Mouse (Mus musculus) embryonic facial prominence, embryonic 13.5 days (tissue): Measurements from ENCODE around the gene Tent2. TPM values are rescaled to one million over a fixed set of nuclear protein-coding genes. Genes with fewer than 3 reads are reported as not detected.
"Not testable (repeated sequence)": the region's sequence is repeated elsewhere in the genome, so short reads cannot be mapped to it uniquely, and the experiment has no call there.

Source experiments
- ATAC-seq: fragments of 200-750 bp; cut with Nextera tagmentation; 2 replicates; pipeline ENCODE4 v1.8.0; 2017; ENCODE audit warnings: low read depth; ENCODE audit not compliant: insufficient number of reproducible peaks, insufficient read depth, low FRiP score, low TSS enrichment
- H3K27ac ChIP-seq: fragments of 300-500 bp; sonication (generic); 2 replicates; pipeline ENCODE4 v1.5.1; 2015; ENCODE audit warnings: moderate library complexity, mild to moderate bottlenecking, inconsistent platforms
- H3K27me3 ChIP-seq: fragments of 300-500 bp; sonication (generic); 2 replicates; pipeline ENCODE4 v1.6.1; 2015; ENCODE audit warnings: mild to moderate bottlenecking, inconsistent platforms
- H3K36me3 ChIP-seq: fragments of 300-500 bp; sonication (generic); 2 replicates; pipeline ENCODE4 v1.6.1; 2015; ENCODE audit warnings: mild to moderate bottlenecking, inconsistent platforms
- H3K4me1 ChIP-seq: fragments of 300-500 bp; sonication (generic); 2 replicates; pipeline ENCODE4 v1.6.1; 2015; ENCODE audit warnings: inconsistent platforms
- H3K4me2 ChIP-seq: fragments of 300-500 bp; sonication (generic); 2 replicates; pipeline ENCODE4 v1.6.1; 2015; ENCODE audit warnings: moderate library complexity, mild to moderate bottlenecking, inconsistent platforms
- H3K4me3 ChIP-seq: fragments of 300-500 bp; sonication (generic); 2 replicates; pipeline ENCODE4 v1.5.1; 2015; ENCODE audit warnings: mild to moderate bottlenecking, inconsistent platforms
- H3K9ac ChIP-seq: fragments of 300-500 bp; sonication (generic); 2 replicates; pipeline ENCODE4 v1.6.1; 2015; ENCODE audit warnings: mild to moderate bottlenecking, inconsistent platforms
- H3K9me3 ChIP-seq: fragments of 300-500 bp; sonication (generic); 2 replicates; pipeline ENCODE4 v1.6.1; 2016; ENCODE audit warnings: inconsistent platforms
- WGBS: fragments of 180-500 bp; shearing (Covaris S2); methylation state at CpG from one replicate; pipeline ENCODE4 v1.1.7; 2015; ENCODE audit warnings: mixed read lengths; 5-methylcytosine and 5-hydroxymethylcytosine counted together
- polyA plus RNA-seq: library from polyadenylated mRNA; unstranded; fragments of >200 nt; fragmentation: Nextera tagmentation; extraction: Ambion mirVana; gene quantifications from 2 replicates; pipeline ENCODE4 v1.2.1, GENCODE M21; 2015

Tent2 gene
- polyA plus RNA-seq, 1 experiment from 2014 or later: 68.8 TPM

DNA sequence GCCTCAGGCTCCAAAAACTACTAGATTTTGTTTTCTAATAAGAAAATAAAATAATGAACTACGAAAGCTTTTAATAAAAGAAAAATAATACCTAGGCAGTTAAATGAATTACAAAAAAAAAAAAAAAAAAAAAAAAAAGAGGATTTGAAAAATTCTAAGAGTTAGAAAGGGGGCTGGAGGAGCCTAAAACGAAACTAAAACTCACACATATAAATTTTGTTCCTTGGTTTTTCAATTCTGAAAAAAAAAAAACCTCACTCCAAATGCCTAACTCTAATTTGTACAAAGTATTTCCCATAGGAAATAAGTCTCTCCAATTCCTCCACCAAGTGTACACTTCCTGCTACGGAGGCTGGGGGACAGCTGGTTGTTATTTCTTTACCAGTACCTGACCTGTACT lies 3.4 kb downstream of the Tent2 start:
- Histone ChIP-seq H3K4me2 (peak overlapping the region; percentile 7; the same call in 1 of the 2 replicates), H3K36me3 (peaks cover 9% of the 10 kb centered on the region; the same call in 1 of the 2 replicates)
- WGBS: 72% methylated on average over 3 of the region's 3 CpGs

DNA sequence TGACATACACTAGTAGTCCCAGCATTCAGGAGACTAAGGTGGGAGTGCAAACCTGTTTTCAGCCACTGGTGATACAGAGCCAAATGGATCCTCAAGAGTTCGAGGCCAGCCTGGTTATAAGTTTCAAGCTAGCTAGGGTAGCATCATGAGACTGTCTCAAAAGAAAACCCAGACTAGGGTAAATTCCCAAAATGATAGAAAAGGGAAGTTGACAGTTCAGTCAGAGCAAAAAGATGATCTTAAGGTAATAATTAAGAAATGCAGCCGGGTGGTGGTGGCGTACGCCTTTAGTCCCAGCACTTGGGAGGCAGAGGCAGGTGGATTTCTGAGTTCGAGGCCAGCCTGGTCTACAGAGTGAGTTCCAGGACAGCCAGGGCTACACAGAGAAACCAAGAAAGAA lies 4.4 kb downstream of the Tent2 start:
- H3K4me1 ChIP-seq: peaks cover 13% of the 10 kb centered on the region
- not testable (repeated sequence) for ATAC-seq, H3K4me3 ChIP-seq, H3K27ac ChIP-seq, H3K27me3 ChIP-seq, H3K9me3 ChIP-seq, H3K9ac ChIP-seq, H3K4me2 ChIP-seq
- H3K36me3 ChIP-seq: peaks cover 17% of the 10 kb centered on the region
- WGBS: 94% methylated on average over 5 of the region's 5 CpGs

More for the DNA sequence above, 3.4 kb downstream of the Tent2 start:
- ATAC-seq: no peak
- Histone ChIP-seq H3K4me1 (peaks cover 13% of the 10 kb centered on the region), H3K4me3 (no peak overlapping the region), H3K9me3 (no peaks in the 10 kb centered on the region), H3K27ac (no peak overlapping the region), H3K27me3 (no peaks in the 10 kb centered on the region), H3K9ac (no peak overlapping the region)

DNA sequence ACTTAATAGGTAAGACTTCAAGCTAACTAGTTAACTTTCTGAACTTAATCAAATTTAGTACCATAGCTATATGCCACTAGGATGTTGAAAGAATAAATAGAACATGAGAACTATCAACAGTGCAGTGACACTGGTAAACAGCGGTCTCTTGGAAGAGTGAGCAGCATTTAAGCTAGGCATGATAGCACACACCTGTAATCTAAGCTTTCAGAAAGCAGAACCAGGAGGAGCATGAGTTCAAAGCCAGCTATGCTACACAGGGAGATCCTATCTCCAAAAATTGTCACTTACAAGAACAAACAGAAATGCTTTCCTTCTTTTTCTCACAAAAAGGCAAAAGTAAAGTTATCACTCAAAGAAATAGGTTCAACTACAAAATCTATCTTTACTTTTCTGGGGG lies 11.8 kb downstream of the Tent2 start:
- 97% methylated on average over 1 of the region's 1 CpGs for WGBS

DNA sequence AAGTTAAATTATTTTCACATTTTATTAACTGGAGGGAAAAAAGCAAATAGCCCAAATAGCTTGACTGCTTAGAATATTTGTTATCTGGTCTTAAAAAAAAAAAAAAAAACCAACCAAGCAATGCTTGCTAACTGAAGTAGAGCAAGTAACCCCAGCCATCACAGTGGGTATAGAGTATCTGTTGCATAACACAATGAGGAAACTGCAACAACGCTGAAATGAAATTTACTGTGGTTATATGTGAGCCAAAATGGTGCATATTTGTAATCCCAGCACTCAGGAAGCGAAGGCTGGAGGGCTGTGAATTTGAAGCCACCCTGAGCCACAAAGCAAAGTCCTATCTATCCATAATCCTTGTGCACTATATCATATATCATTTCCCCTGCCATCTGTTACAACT lies 12.7 kb downstream of the Tent2 start:
- Histone ChIP-seq H3K4me2 (no peak overlapping the region), H3K27ac (no peak overlapping the region), H3K4me1 (no peaks in the 10 kb centered on the region), H3K9ac (no peak overlapping the region), H3K36me3 (peaks cover 36% of the 10 kb centered on the region), H3K27me3 (no peaks in the 10 kb centered on the region), H3K4me3 (no peak overlapping the region), H3K9me3 (no peaks in the 10 kb centered on the region)
- 72% methylated on average over 2 of the region's 2 CpGs for WGBS
- no peak for ATAC-seq

More for the DNA sequence above, 11.8 kb downstream of the Tent2 start:
- no peak for ATAC-seq
- H3K4me3 ChIP-seq: no peak overlapping the region
- H3K4me2 ChIP-seq: no peak overlapping the region
- no peaks in the 10 kb centered on the region for H3K4me1 ChIP-seq
- no peak overlapping the region for H3K9ac ChIP-seq
- no peaks in the 10 kb centered on the region for H3K27me3 ChIP-seq
- H3K27ac ChIP-seq: no peak overlapping the region
- H3K36me3 ChIP-seq: peaks cover 35% of the 10 kb centered on the region
- H3K9me3 ChIP-seq: no peaks in the 10 kb centered on the region

DNA sequence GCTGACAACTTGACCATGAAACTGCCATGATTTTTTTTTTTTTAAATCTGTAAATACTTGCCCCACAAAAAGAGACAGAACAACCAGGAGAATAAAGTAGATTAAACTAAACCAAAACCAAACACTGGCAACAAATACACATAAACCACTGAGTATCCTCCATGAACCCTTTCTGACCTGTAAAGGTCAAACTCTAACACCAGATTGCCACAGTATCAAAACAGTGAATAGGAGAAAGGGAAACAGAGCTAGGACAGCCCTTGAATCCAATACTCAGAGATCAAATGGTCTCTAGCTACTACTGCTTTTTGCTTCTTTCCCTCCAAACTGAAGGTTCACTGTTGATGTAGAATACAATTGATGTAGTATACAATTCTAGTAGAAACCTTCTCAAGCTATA lies 14.6 kb downstream of the Tent2 start:
- Histone ChIP-seq H3K4me3 (no peak overlapping the region), H3K27me3 (no peaks in the 10 kb centered on the region), H3K4me2 (no peak overlapping the region), H3K27ac (no peak overlapping the region), H3K9me3 (no peaks in the 10 kb centered on the region), H3K4me1 (no peaks in the 10 kb centered on the region), H3K9ac (no peak overlapping the region), H3K36me3 (peaks cover 39% of the 10 kb centered on the region)
- ATAC-seq: no peak

DNA sequence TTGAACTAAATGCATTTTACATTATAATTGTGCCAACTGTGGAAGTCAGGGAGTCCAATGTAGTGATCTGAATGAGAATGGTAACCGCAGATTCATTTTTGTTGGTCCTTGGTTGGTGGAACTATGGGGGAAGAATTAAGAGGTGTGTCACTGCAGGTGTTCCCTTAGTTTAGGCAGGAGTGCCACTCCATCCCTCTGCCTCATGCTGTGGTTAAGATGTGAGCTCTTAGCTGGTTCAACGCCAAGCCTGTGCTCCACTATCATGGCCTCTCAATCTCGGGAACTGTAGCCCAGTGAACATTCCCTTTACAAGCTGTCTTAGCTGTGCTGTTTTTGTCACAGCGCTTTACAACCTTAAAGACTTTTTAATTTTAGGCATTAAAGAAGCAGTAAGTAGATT lies 28.9 kb downstream of the Tent2 start:
- 95% methylated on average over 4 of the region's 4 CpGs for WGBS
- peaks cover 46% of the 10 kb centered on the region for H3K36me3 ChIP-seq
- no peaks in the 10 kb centered on the region for H3K9me3 ChIP-seq
- no peak overlapping the region for H3K4me2 ChIP-seq
- no peak overlapping the region for H3K4me3 ChIP-seq
- no peaks in the 10 kb centered on the region for H3K27me3 ChIP-seq
- ATAC-seq: no peak
- H3K4me1 ChIP-seq: no peaks in the 10 kb centered on the region
- no peak overlapping the region for H3K27ac ChIP-seq
- H3K9ac ChIP-seq: no peak overlapping the region

DNA sequence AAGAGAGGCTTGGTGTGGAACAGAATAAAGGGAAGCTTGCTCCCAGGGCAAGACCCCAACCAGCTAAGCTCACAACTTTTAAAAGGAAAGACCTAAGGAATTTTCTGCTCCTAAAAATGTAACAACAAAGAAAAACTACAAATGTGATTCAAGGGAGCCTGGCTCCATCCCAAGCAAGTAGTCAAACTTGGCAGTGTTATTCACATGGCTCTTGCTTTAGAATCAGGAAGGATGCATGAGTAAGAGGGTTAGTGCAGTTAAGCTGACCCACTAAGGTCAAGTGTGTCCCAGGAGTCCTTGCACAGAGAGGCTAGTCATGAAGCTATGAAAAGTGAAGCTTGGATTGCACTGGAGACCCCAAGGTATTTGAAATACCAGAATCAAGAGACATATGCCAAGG lies 29.7 kb downstream of the Tent2 start:
- no peak for ATAC-seq
- Histone ChIP-seq H3K27me3 (no peaks in the 10 kb centered on the region), H3K9me3 (no peaks in the 10 kb centered on the region), H3K9ac (no peak overlapping the region), H3K27ac (no peak overlapping the region), H3K36me3 (peaks cover 42% of the 10 kb centered on the region), H3K4me1 (no peaks in the 10 kb centered on the region), H3K4me3 (no peak overlapping the region), H3K4me2 (no peak overlapping the region)

DNA sequence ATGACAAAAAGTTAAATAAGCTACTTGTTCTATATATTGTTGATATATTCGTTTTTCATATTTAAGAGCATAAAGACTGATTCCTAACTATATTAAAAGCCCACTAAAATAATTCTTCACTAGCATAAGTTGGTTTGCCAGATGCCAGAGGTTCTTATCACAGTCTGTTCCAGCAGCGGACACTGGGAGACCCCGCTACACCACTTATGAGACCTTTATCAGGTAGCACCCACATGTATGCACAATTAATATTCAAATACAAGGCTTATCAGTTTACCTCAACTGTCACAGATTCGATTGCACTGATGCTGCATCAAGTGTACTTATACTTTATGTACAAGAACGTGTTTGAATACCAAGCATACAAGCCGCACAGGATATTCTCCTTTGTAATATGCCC lies 33.9 kb downstream of the Tent2 start:
- 97% methylated on average over 6 of the region's 6 CpGs for WGBS
- Histone ChIP-seq H3K4me2 (no peak overlapping the region), H3K27ac (no peak overlapping the region), H3K9ac (no peak overlapping the region), H3K9me3 (no peaks in the 10 kb centered on the region), H3K27me3 (no peaks in the 10 kb centered on the region), H3K4me1 (no peaks in the 10 kb centered on the region), H3K4me3 (no peak overlapping the region), H3K36me3 (peaks cover 33% of the 10 kb centered on the region)
- ATAC-seq: no peak

DNA sequence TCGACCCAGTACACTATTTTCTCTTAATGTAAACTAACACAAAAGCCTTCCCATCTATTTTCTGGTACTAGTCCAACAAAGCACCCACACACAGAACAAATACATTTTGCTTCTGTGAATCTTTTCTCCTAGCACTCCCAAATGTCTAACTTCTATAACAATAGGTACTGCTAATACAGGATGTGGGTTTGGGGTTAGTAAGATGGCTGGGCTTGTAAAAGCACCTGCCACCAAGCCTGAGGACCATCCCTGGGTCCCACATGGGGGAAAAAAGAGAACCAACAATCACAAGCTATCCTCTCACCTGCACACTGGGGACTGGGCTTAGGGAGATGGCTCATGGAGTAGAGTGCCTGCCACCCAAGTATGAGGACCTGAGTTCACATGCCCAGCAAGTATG lies 38.9 kb downstream of the Tent2 start:
- Histone ChIP-seq H3K36me3 (peaks cover 36% of the 10 kb centered on the region), H3K9ac (no peak overlapping the region), H3K4me1 (no peaks in the 10 kb centered on the region), H3K4me2 (no peak overlapping the region), H3K27me3 (no peaks in the 10 kb centered on the region), H3K9me3 (no peaks in the 10 kb centered on the region), H3K4me3 (no peak overlapping the region), H3K27ac (no peak overlapping the region)
- no peak for ATAC-seq
- 90% methylated on average over 1 of the region's 1 CpGs for WGBS

DNA sequence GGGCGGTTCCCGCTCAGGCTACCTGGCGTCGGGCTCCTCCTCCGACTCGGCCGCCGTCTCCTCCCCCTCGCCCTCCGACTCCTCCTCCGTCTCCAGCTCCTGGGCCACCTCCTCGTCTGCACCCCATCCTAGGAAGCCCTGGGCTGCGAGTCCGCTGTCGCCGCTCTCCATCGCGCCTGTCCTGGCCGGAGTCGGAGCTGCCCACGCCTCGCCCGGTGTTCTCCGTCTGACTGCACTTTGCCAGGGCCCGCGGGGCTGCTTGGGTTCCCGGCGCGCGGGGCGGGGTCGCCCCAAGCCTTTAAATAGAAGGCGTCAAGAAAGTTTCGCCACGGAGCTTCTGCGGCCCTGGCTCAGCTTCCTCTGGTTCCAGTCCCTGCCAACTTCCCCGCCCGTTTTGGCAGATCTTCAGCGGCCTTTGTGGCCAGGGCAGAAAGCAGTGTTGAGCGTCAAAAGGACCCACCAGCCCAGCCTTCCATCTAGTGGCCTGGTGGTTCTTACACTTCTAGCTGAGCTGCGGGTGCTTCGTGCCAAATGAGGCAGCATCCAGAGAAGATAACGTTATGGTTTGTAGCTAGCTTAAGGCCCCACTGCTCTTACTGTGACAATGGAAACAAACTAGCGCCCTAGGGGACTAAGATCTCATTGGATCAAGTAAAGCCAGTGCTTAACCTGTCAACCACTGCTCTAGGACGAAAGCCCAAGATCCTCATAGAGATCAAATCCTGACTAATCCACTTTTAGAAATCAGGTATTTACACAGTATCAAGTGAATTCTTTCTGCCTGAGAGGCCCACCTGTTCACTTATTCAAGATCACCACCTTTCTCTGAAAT lies 47.6 kb downstream of the Tent2 start, which contains the start of gene Cmya5:
Gene Cmya5 (minus strand): TSS at position 389 of the 832 bp plus-strand sequence.
- Histone ChIP-seq H3K9me3 (no peaks in the 10 kb centered on the region), H3K27ac (peak within 1 kb of the TSS; percentile 78), H3K4me2 (peak within 1 kb of the TSS; percentile 93), H3K4me3 (peak within 1 kb of the TSS; percentile 54), H3K27me3 (no peaks in the 10 kb centered on the region), H3K9ac (peak within 1 kb of the TSS; percentile 76), H3K4me1 (peaks cover 24% of the 10 kb centered on the region), H3K36me3 (peaks cover 8% of the 10 kb centered on the region; the same call in 1 of the 2 replicates)
- ATAC-seq: peak; percentile 92
- WGBS: 1% methylated on average over 44 of the region's 45 CpGs

DNA sequence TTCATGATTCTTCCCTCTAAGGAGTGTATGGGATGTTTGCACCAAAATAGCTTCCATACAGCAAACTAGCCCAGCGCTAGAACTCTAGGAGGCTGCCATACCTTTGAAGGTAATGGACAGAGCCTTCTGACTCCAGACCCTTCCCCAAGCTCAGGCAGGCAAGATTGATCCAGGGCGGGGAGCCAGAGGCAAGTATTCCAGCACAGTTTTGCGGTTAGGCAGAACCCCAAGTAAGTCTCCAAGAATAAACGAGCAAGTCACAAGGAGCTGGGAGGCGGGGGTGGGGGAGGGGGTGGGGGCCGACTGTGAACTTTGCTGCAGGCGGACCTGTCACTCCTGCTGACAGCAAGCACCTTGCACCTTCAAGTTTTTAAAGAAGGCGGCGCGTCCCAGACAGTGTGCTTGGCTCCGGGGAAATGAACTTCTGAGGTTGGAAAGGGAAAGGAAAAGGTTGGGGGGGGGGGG lies 48.3 kb downstream of the Tent2 start:
- H3K9me3 ChIP-seq: no peaks in the 10 kb centered on the region
- peak overlapping the region; percentile 54 for H3K4me3 ChIP-seq
- H3K36me3 ChIP-seq: peaks cover 1% of the 10 kb centered on the region; the same call in 1 of the 2 replicates
- peak overlapping the region; percentile 93 for H3K4me2 ChIP-seq
- peak overlapping the region; percentile 76 for H3K9ac ChIP-seq
- peak overlapping the region; percentile 78; the same call in 1 of the 2 replicates for H3K27ac ChIP-seq
- peak; percentile 50 for ATAC-seq
- WGBS: 15% methylated on average over 11 of the region's 11 CpGs
- H3K4me1 ChIP-seq: peaks cover 24% of the 10 kb centered on the region
- no peaks in the 10 kb centered on the region for H3K27me3 ChIP-seq

DNA sequence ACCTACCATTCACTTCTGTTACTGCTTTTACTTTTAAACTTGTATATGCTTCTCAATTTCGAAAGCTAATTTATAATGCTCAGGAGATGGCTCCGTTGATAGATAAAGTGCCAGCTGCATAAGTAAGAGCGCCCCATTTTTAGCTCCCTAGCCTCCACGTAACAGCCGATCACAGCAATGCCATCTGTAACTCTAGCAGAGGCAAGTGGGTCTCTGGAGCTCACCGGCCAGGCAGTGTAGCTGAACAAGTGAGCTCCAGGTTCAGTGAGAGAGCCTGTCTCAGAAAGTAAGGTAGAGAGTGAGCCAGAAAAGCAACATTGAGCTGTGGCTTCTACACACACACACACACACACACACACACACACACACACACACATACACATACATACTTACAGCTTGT lies 51.0 kb downstream of the Tent2 start:
- 89% methylated on average over 6 of the region's 6 CpGs for WGBS
- no peak for ATAC-seq

More for the DNA sequence above, 51.0 kb downstream of the Tent2 start:
- H3K36me3 ChIP-seq: no peaks in the 10 kb centered on the region
- H3K4me1 ChIP-seq: peaks cover 32% of the 10 kb centered on the region
- H3K4me3 ChIP-seq: no peak overlapping the region
- H3K27ac ChIP-seq: no peak overlapping the region
- no peaks in the 10 kb centered on the region for H3K9me3 ChIP-seq
- no peak overlapping the region for H3K4me2 ChIP-seq
- H3K27me3 ChIP-seq: no peaks in the 10 kb centered on the region
- H3K9ac ChIP-seq: no peak overlapping the region
